Comparison of ENCODE assay signal across 9 mouse cellular contexts in genomic region chr14:79139918-79140825, GRCm38 (mm10).
DNase-seq lines count a peak whose midpoint lies in the region; ATAC-seq lines count a peak whose summit lies in the region.
"Had no signal": no experiment of that assay in that cellular context is flagged by ENCODE, and none has a peak within 500 bp of the region (broad histone marks: within the 10 kb centered on the region; RNA-seq: fewer than 3 reads in every experiment).

No protein-coding gene starts in this region.

- 0 out of 2 replicates have a peak overlapping the region, but pooled peaks have one; percentile 14 for H3K27ac ChIP-seq in embryonic facial prominence, embryonic 10.5 days (replicated peaks)
- H3K27ac ChIP-seq in hindbrain, embryonic 11.5 days (ENCODE audit: low read depth, low read length), result peak overlapping the region; percentile 24; the same call in 1 of the 2 replicates
- no peak overlapping the region for H3K27ac ChIP-seq in limb, embryonic 11.5 days (replicated peaks; ENCODE audit: low read depth, low read length)
- H3K27ac ChIP-seq in liver, embryonic 11.5 days (ENCODE audit: low read depth, low read length), result no peak overlapping the region
- H3K27ac ChIP-seq: embryonic facial prominence, embryonic 15.5 days had no signal

- H3K9me3 ChIP-seq in embryonic facial prominence, embryonic 10.5 days, result no peaks in the 10 kb centered on the region
- H3K9me3 ChIP-seq in hindbrain, embryonic 11.5 days (ENCODE audit: control insufficient read depth, low read length), result no peaks in the 10 kb centered on the region
- H3K9me3 ChIP-seq in limb, embryonic 11.5 days (ENCODE audit: control insufficient read depth, low read length), result no peaks in the 10 kb centered on the region
- H3K9me3 ChIP-seq in liver, embryonic 11.5 days (ENCODE audit: control insufficient read depth, low read length), result no peaks in the 10 kb centered on the region
- H3K9me3 ChIP-seq: embryonic facial prominence, embryonic 15.5 days had no signal

- ATAC-seq in hindbrain, embryonic 11.5 days (ENCODE audit: low FRiP score), result peak; percentile 89
- ATAC-seq in limb, embryonic 11.5 days (ENCODE audit: insufficient number of reproducible peaks, low FRiP score, low TSS enrichment, low read depth), result peak; percentile 83
- no peak for ATAC-seq in liver, embryonic 11.5 days (replicated peaks; ENCODE audit: low FRiP score)

- peak; percentile 81 to 83 for DNase-seq in adrenal gland, adult (ENCODE audit: inconsistent age in 2 of 2, low spot score in 1 of 2)
- no peak for DNase-seq in adrenal gland, postnatal 4 days (ENCODE audit: low spot score in 2 of 2)
- DNase-seq in embryonic facial prominence, embryonic 10.5 days (ENCODE audit: low spot score), result peak; percentile 41
- peak; percentile 47 for DNase-seq in hindbrain, embryonic 11.5 days (ENCODE audit: low spot score)
- DNase-seq in limb, embryonic 11.5 days (ENCODE audit: low spot score), result peak; percentile 78
- peak; percentile 55 for DNase-seq in neural tube, embryonic 10.5 days (ENCODE audit: extremely low spot score, low spot score)
- no peak for DNase-seq in liver, embryonic 11.5 days (ENCODE audit: low spot score)
- no peak for DNase-seq in spleen, postnatal 4 days (ENCODE audit: low spot score in 2 of 2)

- 47% methylated on average over 19 of the region's 19 CpGs for WGBS in embryonic facial prominence, embryonic 10.5 days
- 27% methylated on average over 19 of the region's 19 CpGs for WGBS in hindbrain, embryonic 11.5 days
- 23% methylated on average over 19 of the region's 19 CpGs for WGBS in limb, embryonic 11.5 days
- 52% methylated on average over 19 of the region's 19 CpGs for WGBS in liver, embryonic 11.5 days

- no peak overlapping the region; the same call in 1 of the 2 replicates for H3K4me2 ChIP-seq in hindbrain, embryonic 11.5 days (replicated peaks; ENCODE audit: low read depth, low read length)
- no peak overlapping the region for H3K4me2 ChIP-seq in limb, embryonic 11.5 days (ENCODE audit: low read depth, severe bottlenecking)
- H3K4me2 ChIP-seq in liver, embryonic 11.5 days, result no peak overlapping the region
- H3K4me2 ChIP-seq: embryonic facial prominence, embryonic 15.5 days had no signal

- H3K4me1 ChIP-seq in embryonic facial prominence, embryonic 10.5 days, result peaks cover 38% of the 10 kb centered on the region
- peaks cover 5% of the 10 kb centered on the region; the same call in 1 of the 2 replicates for H3K4me1 ChIP-seq in hindbrain, embryonic 11.5 days (replicated peaks; ENCODE audit: control insufficient read depth, insufficient read depth, low read length)
- H3K4me1 ChIP-seq in limb, embryonic 11.5 days (ENCODE audit: control insufficient read depth, insufficient read depth, low read length), result peaks cover 19% of the 10 kb centered on the region
- no peaks in the 10 kb centered on the region; the same call in 1 of the 2 replicates for H3K4me1 ChIP-seq in liver, embryonic 11.5 days (replicated peaks; ENCODE audit: control insufficient read depth, insufficient read depth, low read length)

- no peak overlapping the region for H3K4me3 ChIP-seq in embryonic facial prominence, embryonic 10.5 days
- H3K4me3 ChIP-seq in hindbrain, embryonic 11.5 days (ENCODE audit: low read depth, low read length), result no peak overlapping the region
- H3K4me3 ChIP-seq in limb, embryonic 11.5 days (ENCODE audit: low read depth, low read length), result no peak overlapping the region
- H3K4me3 ChIP-seq in liver, embryonic 11.5 days (ENCODE audit: low read depth, low read length), result no peak overlapping the region
- H3K4me3 ChIP-seq: embryonic facial prominence, embryonic 15.5 days had no signal

- H3K36me3 ChIP-seq in embryonic facial prominence, embryonic 10.5 days (replicated peaks), result no peaks in the 10 kb centered on the region
- no peaks in the 10 kb centered on the region for H3K36me3 ChIP-seq in hindbrain, embryonic 11.5 days (ENCODE audit: control insufficient read depth, insufficient read depth, low read length)
- H3K36me3 ChIP-seq in limb, embryonic 11.5 days (ENCODE audit: control insufficient read depth, insufficient read depth, low read length), result no peaks in the 10 kb centered on the region
- no peaks in the 10 kb centered on the region for H3K36me3 ChIP-seq in liver, embryonic 11.5 days (ENCODE audit: control insufficient read depth, insufficient read depth, low read length)
- H3K36me3 ChIP-seq: embryonic facial prominence, embryonic 15.5 days had no signal

- H3K27me3 ChIP-seq in embryonic facial prominence, embryonic 10.5 days (replicated peaks; ENCODE audit: low read depth, poor library complexity, severe bottlenecking), result no peaks in the 10 kb centered on the region
- H3K27me3 ChIP-seq in hindbrain, embryonic 11.5 days (ENCODE audit: control insufficient read depth, insufficient read depth, low read length), result no peaks in the 10 kb centered on the region
- H3K27me3 ChIP-seq in limb, embryonic 11.5 days (ENCODE audit: control insufficient read depth, insufficient read depth, low read length), result 0 out of 2 replicates have a peak, but pooled peaks cover 2% of the 10 kb centered on the region
- no peaks in the 10 kb centered on the region for H3K27me3 ChIP-seq in liver, embryonic 11.5 days (replicated peaks; ENCODE audit: control insufficient read depth, insufficient read depth, low read length)
- H3K27me3 ChIP-seq: embryonic facial prominence, embryonic 15.5 days had no signal

- H3K9ac ChIP-seq in hindbrain, embryonic 11.5 days (ENCODE audit: low read depth, low read length), result no peak overlapping the region
- H3K9ac ChIP-seq in limb, embryonic 11.5 days (ENCODE audit: low read length), result no peak overlapping the region
- H3K9ac ChIP-seq in liver, embryonic 11.5 days (ENCODE audit: low read depth, low read length), result no peak overlapping the region
- H3K9ac ChIP-seq: embryonic facial prominence, embryonic 15.5 days had no signal

Comparison
In these comparisons a context has a peak if more than half of its experiments do, and no peak if none do; other contexts are left out.
1. DNase-seq: peak in adrenal gland, adult (2 of 2), embryonic facial prominence, embryonic 10.5 days (single experiment), hindbrain, embryonic 11.5 days (single experiment), limb, embryonic 11.5 days (single experiment) and neural tube, embryonic 10.5 days (single experiment); none in adrenal gland, postnatal 4 days (0 of 2), liver, embryonic 11.5 days (single experiment) and spleen, postnatal 4 days (0 of 2).
2. H3K27ac ChIP-seq: peak in embryonic facial prominence, embryonic 10.5 days (single experiment) and hindbrain, embryonic 11.5 days (single experiment); none in limb, embryonic 11.5 days (single experiment) and liver, embryonic 11.5 days (single experiment).